Mouse (Mus musculus) heart, postnatal 0 days (tissue): ENCODE data around the gene Spata31d1d.

Experiments
- CTCF ChIP-seq: IDR thresholded peaks from 2 replicates; pipeline ENCODE4 v1.5.1; 2016; ENCODE audit warnings: antibody characterized with exemption, control low read depth, low read depth
- EP300 ChIP-seq: IDR thresholded peaks from 2 replicates; pipeline ENCODE4 v1.6.1; 2016; ENCODE audit warnings: antibody characterized with exemption, low read depth

- TF ChIP-seq EP300 (no peak), CTCF (no peak)
These were observed 2.4 kb upstream of the Spata31d1d start for GRCm38 (mm10) chr13:59733936-59734335.
